Mouse (Mus musculus): ENCODE data around the gene Ice2.

GRCm38 (mm10) chr9:69431863-69432555, 34.3 kb downstream of the Ice2 start:
- TF ChIP-seq MAFK (IDR thresholded peaks at IDR 0.05; ENCODE audit: insufficient read depth, low read depth, low read length) = no peak
- TF ChIP-seq ZC3H11A (IDR thresholded peaks at IDR 0.05; ENCODE audit: borderline replicate concordance, low read depth, low read length) = no peak
- TF ChIP-seq HCFC1 (IDR thresholded peaks at IDR 0.05; ENCODE audit: borderline replicate concordance, insufficient read depth, low read length) = no peak
- TF ChIP-seq ZNF384 (IDR thresholded peaks at IDR 0.05; ENCODE audit: low read depth, low read length) = no peak
